Comparison of ENCODE assay signal across 23 mouse cellular contexts in genomic region chr5:125249187-125249586, GRCm38 (mm10).
DNase-seq lines count a peak whose midpoint lies in the region; ATAC-seq and TF ChIP-seq lines count a peak whose summit lies in the region.
"Had no signal": no experiment of that assay in that cellular context is flagged by ENCODE, and none has a peak within 500 bp of the region (broad histone marks: within the 10 kb centered on the region; RNA-seq: fewer than 3 reads in every experiment).

No protein-coding gene starts in this region.

- H3K4me2 ChIP-seq in hindbrain, embryonic 12.5 days (replicated peaks): no peak overlapping the region
- no peak overlapping the region for H3K4me2 ChIP-seq in liver, embryonic 11.5 days
- no peak overlapping the region for H3K4me2 ChIP-seq in liver, embryonic 15.5 days
- no peak overlapping the region for H3K4me2 ChIP-seq in intestine, embryonic 16.5 days (ENCODE audit: low read depth, low read length)
- H3K4me2 ChIP-seq: embryonic facial prominence, embryonic 12.5 days; heart, embryonic 11.5 days; limb, embryonic 15.5 days; lung, embryonic 15.5 days; midbrain, embryonic 13.5 days had no signal

- H3K9me3 ChIP-seq in hindbrain, embryonic 10.5 days: 0 out of 2 replicates have a peak, but pooled peaks cover 3% of the 10 kb centered on the region
- H3K9me3 ChIP-seq in hindbrain, embryonic 12.5 days (replicated peaks): no peaks in the 10 kb centered on the region
- no peaks in the 10 kb centered on the region for H3K9me3 ChIP-seq in liver, embryonic 11.5 days (ENCODE audit: control insufficient read depth, low read length)
- H3K9me3 ChIP-seq in liver, embryonic 15.5 days (replicated peaks): no peaks in the 10 kb centered on the region
- no peaks in the 10 kb centered on the region for H3K9me3 ChIP-seq in intestine, embryonic 16.5 days (ENCODE audit: control insufficient read depth, low read length)
- H3K9me3 ChIP-seq: embryonic facial prominence, embryonic 12.5 days; limb, embryonic 10.5 days; limb, embryonic 15.5 days; lung, embryonic 15.5 days; midbrain, embryonic 13.5 days had no signal

- TF ChIP-seq CTCF in liver, adult 2 months (IDR thresholded peaks at IDR 0.05; ENCODE audit: low read depth, low read length): peak; percentile 20; the same call in 1 of the 2 replicates
- TF ChIP-seq CTCF in C2C12 (IDR thresholded peaks at IDR 0.05; ENCODE audit: control insufficient read depth, insufficient read depth, insufficient read length): no peak

- H3ac ChIP-seq in C2C12 (ENCODE audit: control insufficient read depth, insufficient read length, low read depth): no peak overlapping the region

- H3K4me1 ChIP-seq in hindbrain, embryonic 10.5 days (replicated peaks): peaks cover 42% of the 10 kb centered on the region
- H3K4me1 ChIP-seq in hindbrain, embryonic 12.5 days: peaks cover 37% of the 10 kb centered on the region
- no peaks in the 10 kb centered on the region; the same call in 1 of the 2 replicates for H3K4me1 ChIP-seq in liver, adult 2 months (ENCODE audit: control insufficient read depth, insufficient read depth, low read length)
- H3K4me1 ChIP-seq in liver, embryonic 11.5 days (replicated peaks; ENCODE audit: control insufficient read depth, insufficient read depth, low read length): no peaks in the 10 kb centered on the region; the same call in 1 of the 2 replicates
- no peaks in the 10 kb centered on the region for H3K4me1 ChIP-seq in liver, embryonic 15.5 days (replicated peaks)
- H3K4me1 ChIP-seq in intestine, embryonic 16.5 days (ENCODE audit: control insufficient read depth, insufficient read depth, low read length): peaks cover 20% of the 10 kb centered on the region

- H3K79me3 ChIP-seq in C2C12 (ENCODE audit: low read depth): no peaks in the 10 kb centered on the region

- no peaks in the 10 kb centered on the region for H3K36me3 ChIP-seq in hindbrain, embryonic 10.5 days
- no peaks in the 10 kb centered on the region for H3K36me3 ChIP-seq in hindbrain, embryonic 12.5 days
- no peaks in the 10 kb centered on the region for H3K36me3 ChIP-seq in liver, adult 2 months (ENCODE audit: control insufficient read depth, insufficient read depth, low read length)
- no peaks in the 10 kb centered on the region for H3K36me3 ChIP-seq in liver, embryonic 11.5 days (ENCODE audit: control insufficient read depth, insufficient read depth, low read length)
- no peaks in the 10 kb centered on the region for H3K36me3 ChIP-seq in C2C12 (ENCODE audit: control insufficient read depth, insufficient read depth)
- no peaks in the 10 kb centered on the region for H3K36me3 ChIP-seq in liver, embryonic 15.5 days (replicated peaks)
- no peaks in the 10 kb centered on the region for H3K36me3 ChIP-seq in intestine, embryonic 16.5 days (ENCODE audit: control insufficient read depth, insufficient read depth, low read length)
- H3K36me3 ChIP-seq: embryonic facial prominence, embryonic 12.5 days; limb, embryonic 10.5 days; limb, embryonic 15.5 days; lung, embryonic 15.5 days; midbrain, embryonic 13.5 days had no signal

- H3K27me3 ChIP-seq in hindbrain, embryonic 10.5 days (ENCODE audit: insufficient read depth, poor library complexity, severe bottlenecking): peaks cover 5% of the 10 kb centered on the region; the same call in 1 of the 2 replicates
- H3K27me3 ChIP-seq in hindbrain, embryonic 12.5 days: no peaks in the 10 kb centered on the region; the same call in 1 of the 2 replicates
- H3K27me3 ChIP-seq in liver, adult 2 months (ENCODE audit: control insufficient read depth, insufficient read depth, low read length): no peaks in the 10 kb centered on the region
- peaks cover 25% of the 10 kb centered on the region for H3K27me3 ChIP-seq in liver, embryonic 11.5 days (replicated peaks; ENCODE audit: control insufficient read depth, insufficient read depth, low read length)
- H3K27me3 ChIP-seq in C2C12 (ENCODE audit: control insufficient read depth, insufficient read depth, insufficient read length): no peaks in the 10 kb centered on the region
- H3K27me3 ChIP-seq in liver, embryonic 15.5 days: peaks cover 22% of the 10 kb centered on the region
- H3K27me3 ChIP-seq in intestine, embryonic 16.5 days (replicated peaks; ENCODE audit: control insufficient read depth, insufficient read depth, low read length): no peaks in the 10 kb centered on the region
- H3K27me3 ChIP-seq: embryonic facial prominence, embryonic 12.5 days; limb, embryonic 15.5 days; midbrain, embryonic 13.5 days had no signal

- DNase-seq in hindbrain, embryonic 10.5 days (ENCODE audit: low spot score): no peak
- DNase-seq in liver, adult 2 months (ENCODE audit: extremely low read depth, low read depth, low spot score): peak; percentile 99
- no peak for DNase-seq in liver, embryonic 11.5 days (ENCODE audit: low spot score)
- DNase-seq: adrenal gland, adult 2 months; cerebellum, adult 8-10 months; cerebellum, postnatal 25 days; gastrocnemius, postnatal 14 days; kidney, postnatal 14 days; layer of hippocampus, adult 9-11 months; spleen, adult 18-20 months; thymus, postnatal 14 days had no signal

- no peak overlapping the region for H3K9ac ChIP-seq in hindbrain, embryonic 12.5 days
- H3K9ac ChIP-seq in liver, adult 2 months (ENCODE audit: low read depth, low read length): no peak overlapping the region
- no peak overlapping the region for H3K9ac ChIP-seq in liver, embryonic 11.5 days (ENCODE audit: low read depth, low read length)
- no peak overlapping the region for H3K9ac ChIP-seq in liver, embryonic 15.5 days
- no peak overlapping the region for H3K9ac ChIP-seq in intestine, embryonic 16.5 days (ENCODE audit: low read depth, low read length)
- H3K9ac ChIP-seq: embryonic facial prominence, embryonic 12.5 days; limb, embryonic 15.5 days; lung, embryonic 15.5 days; midbrain, embryonic 13.5 days had no signal

- WGBS in hindbrain, embryonic 10.5 days: 53% methylated on average over 6 of the region's 6 CpGs
- 32% methylated on average over 6 of the region's 6 CpGs for WGBS in hindbrain, embryonic 12.5 days
- 16% methylated on average over 6 of the region's 6 CpGs for WGBS in liver, adult 2 months
- 45% methylated on average over 6 of the region's 6 CpGs for WGBS in liver, embryonic 11.5 days
- WGBS in liver, embryonic 15.5 days (ENCODE audit: insufficient replicate concordance): 29% methylated on average over 6 of the region's 6 CpGs
- WGBS in intestine, embryonic 16.5 days: 38% methylated on average over 6 of the region's 6 CpGs

- H3K79me2 ChIP-seq in liver, adult 2 months (ENCODE audit: control insufficient read depth, insufficient read depth, low read length): no peaks in the 10 kb centered on the region
- H3K79me2 ChIP-seq in C2C12 (ENCODE audit: control insufficient read depth, insufficient read depth): no peaks in the 10 kb centered on the region

- no peak overlapping the region for H3K4me3 ChIP-seq in hindbrain, embryonic 10.5 days
- H3K4me3 ChIP-seq in hindbrain, embryonic 12.5 days: no peak overlapping the region
- no peak overlapping the region for H3K4me3 ChIP-seq in liver, adult 2 months (ENCODE audit: insufficient read depth, low read depth, low read length)
- H3K4me3 ChIP-seq in liver, embryonic 11.5 days (ENCODE audit: low read depth, low read length): no peak overlapping the region
- H3K4me3 ChIP-seq in C2C12 (ENCODE audit: insufficient read depth, poor library complexity, severe bottlenecking): no peak overlapping the region
- no peak overlapping the region for H3K4me3 ChIP-seq in liver, embryonic 15.5 days (replicated peaks)
- no peak overlapping the region for H3K4me3 ChIP-seq in intestine, embryonic 16.5 days (ENCODE audit: low read length)
- H3K4me3 ChIP-seq: embryonic facial prominence, embryonic 12.5 days; limb, embryonic 10.5 days; limb, embryonic 15.5 days; lung, embryonic 15.5 days; midbrain, embryonic 13.5 days had no signal

- TF ChIP-seq POLR2A in liver, adult 2 months (IDR thresholded peaks at IDR 0.05; ENCODE audit: extremely low read depth, insufficient read depth, low read length): no peak

- no peak for ATAC-seq in hindbrain, embryonic 12.5 days (ENCODE audit: low FRiP score)
- ATAC-seq in liver, embryonic 11.5 days (replicated peaks; ENCODE audit: low FRiP score): no peak
- ATAC-seq in liver, embryonic 15.5 days (ENCODE audit: insufficient read depth): 0 out of 2 replicates have a peak, but pooled peaks have one; percentile 34
- no peak for ATAC-seq in intestine, embryonic 16.5 days
- ATAC-seq: forebrain, embryonic 14.5 days; intestine, postnatal 0 days; midbrain, embryonic 13.5 days had no signal

- peak overlapping the region; percentile 2 for H3K27ac ChIP-seq in hindbrain, embryonic 10.5 days
- no peak overlapping the region for H3K27ac ChIP-seq in hindbrain, embryonic 12.5 days
- H3K27ac ChIP-seq in liver, adult 2 months (replicated peaks; ENCODE audit: insufficient read depth, low read depth, low read length): no peak overlapping the region
- H3K27ac ChIP-seq in liver, embryonic 11.5 days (ENCODE audit: low read depth, low read length): no peak overlapping the region
- H3K27ac ChIP-seq in liver, embryonic 15.5 days (replicated peaks): no peak overlapping the region
- no peak overlapping the region for H3K27ac ChIP-seq in intestine, embryonic 16.5 days (ENCODE audit: low read length)
- H3K27ac ChIP-seq: embryonic facial prominence, embryonic 12.5 days; limb, embryonic 10.5 days; limb, embryonic 15.5 days; lung, embryonic 15.5 days; midbrain, embryonic 13.5 days had no signal

TF ChIP-seq in C2C12, 6 proteins besides CTCF, POLR2A, EP300 and RAD21:
- TF ChIP-seq MAX (IDR thresholded peaks at IDR 0.05) (no peak), MYOD1 (IDR thresholded peaks at IDR 0.05; ENCODE audit: control insufficient read depth, insufficient read length, low read depth) (peak; percentile 5), USF1 (IDR thresholded peaks at IDR 0.05; ENCODE audit: low read depth) (no peak), CEBPB (IDR thresholded peaks at IDR 0.05; ENCODE audit: low read depth) (no peak), MYOG (IDR thresholded peaks at IDR 0.05; ENCODE audit: control insufficient read depth, extremely low read depth, insufficient read length) (no peak), FOSL1 (IDR thresholded peaks at IDR 0.05; ENCODE audit: insufficient read depth, low read length, poor library complexity, severe bottlenecking) (no peak)
